Mouse (Mus musculus): ENCODE measurements at regions not wholly inside any gene's neighbourhood (a gene's known extent, or its start where the extent isn't known, plus 50 kb on each side); places are given as distances from the start of the nearest gene placed in this dataset.

- intact Hi-C loops (cut with DNase I; ENCODE audit: low total_unique reads) = no loop called here
- no peak for DNase-seq
These were observed 857.9 kb upstream of the Nr2f1 start for GRCm38 (mm10) chr13:79057424-79057823.

- no peak for DNase-seq
- intact Hi-C loops (cut with DNase I; ENCODE audit: low total_unique reads) = no loop called here
These were observed 854.9 kb upstream of the Nr2f1 start for GRCm38 (mm10) chr13:79054481-79054880.

GRCm38 (mm10) chr13:79053428-79053827 lies 853.9 kb upstream of the Nr2f1 start:
- no peak for DNase-seq
- intact Hi-C loops (cut with DNase I; ENCODE audit: low total_unique reads) = no loop called here

GRCm38 (mm10) chr13:79047240-79047639 lies 847.7 kb upstream of the Nr2f1 start:
- no peak for DNase-seq
- intact Hi-C loops (cut with DNase I; ENCODE audit: low total_unique reads) = no loop called here

- DNase-seq = no peak
- intact Hi-C loops (cut with DNase I; ENCODE audit: low total_unique reads) = no loop called here
These were observed 845.1 kb upstream of the Nr2f1 start for GRCm38 (mm10) chr13:79044657-79045056.

GRCm38 (mm10) chr13:79037883-79038282 lies 838.3 kb upstream of the Nr2f1 start:
- DNase-seq = no peak
- intact Hi-C loops (cut with DNase I; ENCODE audit: low total_unique reads) = no loop called here

GRCm38 (mm10) chr13:79035276-79035675 lies 835.7 kb upstream of the Nr2f1 start:
- no peak for DNase-seq
- intact Hi-C loops (cut with DNase I; ENCODE audit: low total_unique reads) = no loop called here

GRCm38 (mm10) chr13:79029974-79030373 lies 830.4 kb upstream of the Nr2f1 start:
- peak; percentile 25 for DNase-seq
- intact Hi-C loops (cut with DNase I; ENCODE audit: low total_unique reads) = no loop called here

GRCm38 (mm10) chr13:79027877-79028760 lies 828.6 kb upstream of the Nr2f1 start:
- intact Hi-C loops (cut with DNase I; ENCODE audit: low total_unique reads) = no loop called here
- peak; percentile 6 for DNase-seq

- intact Hi-C loops (cut with DNase I; ENCODE audit: low total_unique reads) = no loop called here
- no peak for DNase-seq
These were observed 826.1 kb upstream of the Nr2f1 start for GRCm38 (mm10) chr13:79025645-79026044.

- no peak for DNase-seq
- intact Hi-C loops (cut with DNase I; ENCODE audit: low total_unique reads) = no loop called here
These were observed 818.5 kb upstream of the Nr2f1 start for GRCm38 (mm10) chr13:79018051-79018450.

GRCm38 (mm10) chr13:79003313-79003712 lies 803.8 kb upstream of the Nr2f1 start:
- intact Hi-C loops (cut with DNase I; ENCODE audit: low total_unique reads) = no loop called here
- no peak for DNase-seq

GRCm38 (mm10) chr13:78998855-78999254 lies 799.3 kb upstream of the Nr2f1 start:
- DNase-seq = no peak
- intact Hi-C loops (cut with DNase I; ENCODE audit: low total_unique reads) = no loop called here

- intact Hi-C loops (cut with DNase I; ENCODE audit: low total_unique reads) = no loop called here
- DNase-seq = no peak
These were observed 792.8 kb upstream of the Nr2f1 start for GRCm38 (mm10) chr13:78992326-78992725.

GRCm38 (mm10) chr13:78985921-78986320 lies 786.4 kb upstream of the Nr2f1 start:
- intact Hi-C loops (cut with DNase I; ENCODE audit: low total_unique reads) = no loop called here
- DNase-seq = no peak

- intact Hi-C loops (cut with DNase I; ENCODE audit: low total_unique reads) = no loop called here
- no peak for DNase-seq
These were observed 777.7 kb upstream of the Nr2f1 start for GRCm38 (mm10) chr13:78977224-78977780.

- intact Hi-C loops (cut with DNase I; ENCODE audit: low total_unique reads) = no loop called here
- DNase-seq = no peak
These were observed 738.8 kb upstream of the Nr2f1 start for GRCm38 (mm10) chr13:78938351-78938741.

GRCm38 (mm10) chr13:78937389-78938350 lies 738.1 kb upstream of the Nr2f1 start:
- DNase-seq = no peak
- intact Hi-C loops (cut with DNase I; ENCODE audit: low total_unique reads) = no loop called here

- intact Hi-C loops (cut with DNase I; ENCODE audit: low total_unique reads) = no loop called here
- DNase-seq = no peak
These were observed 736.6 kb upstream of the Nr2f1 start for GRCm38 (mm10) chr13:78935990-78936650.

GRCm38 (mm10) chr13:78928347-78928746 lies 728.8 kb upstream of the Nr2f1 start:
- intact Hi-C loops (cut with DNase I; ENCODE audit: low total_unique reads) = no loop called here
- no peak for DNase-seq

Measured in gastrocnemius, postnatal 14 days (tissue).